Mouse (Mus musculus): ENCODE measurements around the gene Arglu1. TPM values are rescaled to one million over a fixed set of nuclear protein-coding genes. Genes with fewer than 3 reads are reported as not detected.

The Arglu1 gene
- polyA plus RNA-seq, 1 experiment from 2014 or later = 105 TPM

DNA sequence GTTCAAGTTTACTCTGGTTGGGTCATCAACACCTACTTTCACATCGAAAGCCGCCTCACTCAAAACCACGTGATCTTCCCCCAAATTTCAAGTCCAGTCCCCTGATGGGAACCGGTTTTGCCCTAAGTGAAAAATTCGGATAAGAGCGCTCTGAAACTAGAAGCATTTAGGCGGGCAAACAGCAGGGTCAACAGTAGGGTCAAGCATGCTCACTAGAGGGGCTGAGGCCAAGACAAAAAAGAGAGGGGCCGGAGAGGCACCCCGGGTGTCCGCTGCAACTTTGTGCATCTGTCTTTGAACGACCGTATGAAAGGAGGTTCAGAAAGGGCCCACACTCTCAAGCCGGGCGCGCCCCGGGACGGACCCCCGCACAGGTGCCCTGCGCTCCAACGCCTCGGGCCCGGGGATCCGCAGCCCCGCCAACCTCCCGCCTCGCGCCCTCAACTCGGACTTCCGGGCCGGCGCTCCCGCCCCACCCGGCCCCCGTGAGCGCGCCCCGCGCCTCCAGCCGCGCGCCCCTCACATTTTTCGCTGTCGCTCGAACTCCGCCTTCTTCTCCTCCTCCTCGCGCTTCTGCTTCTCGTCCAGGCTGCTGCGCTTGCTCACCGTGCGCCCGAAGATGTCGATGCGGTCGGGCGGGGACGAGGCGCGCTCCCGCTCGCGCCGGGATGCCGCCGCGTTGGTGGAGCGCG, 721 bp downstream of the Arglu1 start:
- Histone ChIP-seq H3K27me3 (ENCODE audit: insufficient read depth, low read length) (no peaks in the 10 kb centered on the region), H3K9me3 (ENCODE audit: low read length) (no peaks in the 10 kb centered on the region), H3K4me3 (ENCODE audit: low read length) (peak overlapping the region; percentile 80), H3K4me2 (replicated peaks; ENCODE audit: low read depth, low read length) (peak overlapping the region; percentile 84), H3K4me1 (ENCODE audit: insufficient read depth, low read length) (peaks cover 34% of the 10 kb centered on the region), H3K9ac (replicated peaks; ENCODE audit: low read length) (peak overlapping the region; percentile 99), H3K27ac (ENCODE audit: low read length) (peak overlapping the region; percentile 94), H3K36me3 (ENCODE audit: insufficient read depth, low read length) (no peaks in the 10 kb centered on the region)
- ATAC-seq (ENCODE audit: low FRiP score, low TSS enrichment) = peak; percentile 81
- WGBS = under 1% methylated on average over 67 of the region's 68 CpGs

DNA sequence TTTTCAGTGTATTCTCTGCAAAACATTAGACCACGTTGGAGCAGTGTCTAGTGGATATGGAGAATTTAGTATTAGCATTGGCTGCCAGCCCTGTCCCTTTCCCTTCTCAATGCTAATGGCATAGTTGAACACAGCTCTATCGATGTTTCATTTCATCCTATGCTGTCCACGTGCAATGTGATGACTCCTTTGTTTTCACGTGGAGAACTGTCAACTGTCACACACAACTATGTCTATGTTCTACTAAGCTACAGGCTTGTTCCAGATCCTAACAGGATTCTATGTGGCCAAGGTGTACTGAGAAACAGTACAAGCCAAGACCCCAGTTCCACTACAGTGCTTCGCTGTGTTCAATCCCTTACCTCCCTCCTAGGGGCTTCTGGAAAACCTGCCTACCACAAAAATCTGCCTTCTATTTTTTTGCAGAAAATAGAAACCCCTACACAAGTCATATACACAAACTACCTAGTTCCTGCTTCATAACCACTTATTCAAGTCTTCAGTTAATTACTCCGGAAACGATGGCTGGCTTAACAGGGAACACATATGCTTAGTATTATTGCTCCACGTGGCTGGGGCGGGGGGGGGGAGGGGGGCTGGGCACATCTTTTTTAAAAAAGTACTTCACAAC, 1.4 kb downstream of the Arglu1 start:
- Histone ChIP-seq H3K27ac (ENCODE audit: low read length) (no peak overlapping the region; the same call in 1 of the 2 replicates), H3K9ac (replicated peaks; ENCODE audit: low read length) (peak overlapping the region; percentile 99), H3K36me3 (ENCODE audit: insufficient read depth, low read length) (no peaks in the 10 kb centered on the region), H3K27me3 (ENCODE audit: insufficient read depth, low read length) (no peaks in the 10 kb centered on the region), H3K4me3 (ENCODE audit: low read length) (peak overlapping the region; percentile 80), H3K4me1 (ENCODE audit: insufficient read depth, low read length) (peaks cover 34% of the 10 kb centered on the region), H3K4me2 (replicated peaks; ENCODE audit: low read depth, low read length) (peak overlapping the region; percentile 84), H3K9me3 (ENCODE audit: low read length) (no peaks in the 10 kb centered on the region)
- ATAC-seq (ENCODE audit: low FRiP score, low TSS enrichment) = peak; percentile 1; the same call in 1 of the 2 replicates
- WGBS = 9% methylated on average over 9 of the region's 9 CpGs

DNA sequence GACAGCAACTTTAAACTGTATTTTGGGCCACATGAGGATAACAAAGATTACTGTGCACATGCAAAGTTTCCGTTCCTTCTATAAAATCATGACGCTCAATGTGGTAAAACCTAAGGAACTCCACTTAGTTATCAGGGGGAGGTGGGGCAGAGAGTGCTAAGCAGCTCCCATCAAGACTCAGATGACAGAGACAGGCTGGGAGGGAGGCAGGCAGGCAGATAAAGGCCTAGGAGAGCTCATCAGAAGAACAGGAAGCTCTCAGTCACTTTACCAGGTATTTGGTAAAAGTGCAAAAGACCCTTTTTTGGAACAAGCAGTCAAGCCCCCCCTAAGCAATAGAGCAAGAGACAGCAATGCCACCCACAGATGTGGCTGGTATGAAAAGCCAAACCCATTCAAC, 4.8 kb downstream of the Arglu1 start:
- Histone ChIP-seq H3K27ac (ENCODE audit: low read length) (no peak overlapping the region), H3K4me2 (replicated peaks; ENCODE audit: low read depth, low read length) (no peak overlapping the region), H3K36me3 (ENCODE audit: insufficient read depth, low read length) (peaks cover 22% of the 10 kb centered on the region), H3K9me3 (ENCODE audit: low read length) (no peaks in the 10 kb centered on the region), H3K27me3 (ENCODE audit: insufficient read depth, low read length) (no peaks in the 10 kb centered on the region), H3K9ac (replicated peaks; ENCODE audit: low read length) (no peak overlapping the region), H3K4me1 (ENCODE audit: insufficient read depth, low read length) (peaks cover 32% of the 10 kb centered on the region), H3K4me3 (ENCODE audit: low read length) (no peak overlapping the region)
- ATAC-seq (ENCODE audit: low FRiP score, low TSS enrichment) = no peak
- 78% methylated on average over 2 of the region's 2 CpGs for WGBS

DNA sequence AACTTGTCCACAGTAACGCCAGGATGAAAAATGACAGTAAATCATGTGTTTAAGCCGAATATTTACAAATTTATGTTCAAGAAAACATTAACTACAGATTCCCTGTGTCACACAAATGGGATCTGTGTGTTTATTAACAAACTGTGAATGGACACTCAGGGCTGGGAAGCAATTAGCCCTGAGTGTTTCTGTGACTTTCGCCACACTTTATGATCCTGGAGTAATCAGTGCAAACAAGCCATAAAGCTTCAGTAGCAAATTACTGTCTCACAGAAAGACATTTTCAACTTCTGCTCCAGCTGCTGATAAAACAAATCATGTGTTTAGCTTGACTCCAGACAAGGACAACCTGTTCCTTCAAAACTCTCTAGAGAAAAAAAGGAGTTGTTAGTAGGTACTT, 7.6 kb downstream of the Arglu1 start:
- WGBS = 69% methylated on average over 3 of the region's 3 CpGs
- Histone ChIP-seq H3K4me1 (ENCODE audit: insufficient read depth, low read length) (peaks cover 17% of the 10 kb centered on the region), H3K27me3 (ENCODE audit: insufficient read depth, low read length) (no peaks in the 10 kb centered on the region), H3K9ac (replicated peaks; ENCODE audit: low read length) (no peak overlapping the region), H3K9me3 (ENCODE audit: low read length) (no peaks in the 10 kb centered on the region), H3K4me3 (ENCODE audit: low read length) (no peak overlapping the region), H3K36me3 (ENCODE audit: insufficient read depth, low read length) (peaks cover 38% of the 10 kb centered on the region), H3K27ac (ENCODE audit: low read length) (no peak overlapping the region), H3K4me2 (replicated peaks; ENCODE audit: low read depth, low read length) (no peak overlapping the region)
- ATAC-seq (ENCODE audit: low FRiP score, low TSS enrichment) = no peak

DNA sequence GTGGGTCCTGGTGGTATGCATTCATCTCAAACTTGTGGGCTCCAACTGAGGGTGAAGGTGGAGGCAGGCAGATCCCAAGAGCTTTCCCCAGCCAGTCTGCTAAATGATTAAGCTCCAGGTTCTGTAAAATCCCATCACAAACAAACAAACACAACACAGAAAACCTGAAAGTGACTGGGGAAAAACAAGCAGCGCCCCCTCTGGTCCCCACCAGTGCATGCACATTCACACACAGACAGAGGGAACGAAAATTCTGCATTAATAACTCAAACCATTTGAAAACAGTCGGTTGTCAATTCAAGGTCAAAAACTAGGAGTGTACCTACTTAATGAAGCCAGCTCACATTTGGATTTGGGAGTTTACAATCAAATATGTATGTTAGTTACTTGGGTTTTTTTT, 12.1 kb downstream of the Arglu1 start:
- Histone ChIP-seq H3K9me3 (ENCODE audit: low read length) (no peaks in the 10 kb centered on the region), H3K27ac (ENCODE audit: low read length) (no peak overlapping the region), H3K4me2 (replicated peaks; ENCODE audit: low read depth, low read length) (no peak overlapping the region), H3K36me3 (ENCODE audit: insufficient read depth, low read length) (peaks cover 52% of the 10 kb centered on the region), H3K4me3 (ENCODE audit: low read length) (no peak overlapping the region), H3K27me3 (ENCODE audit: insufficient read depth, low read length) (no peaks in the 10 kb centered on the region), H3K9ac (replicated peaks; ENCODE audit: low read length) (no peak overlapping the region), H3K4me1 (ENCODE audit: insufficient read depth, low read length) (no peaks in the 10 kb centered on the region; the same call in 1 of the 2 replicates)
- 81% methylated on average over 3 of the region's 3 CpGs for WGBS
- ATAC-seq (ENCODE audit: low FRiP score, low TSS enrichment) = no peak

DNA sequence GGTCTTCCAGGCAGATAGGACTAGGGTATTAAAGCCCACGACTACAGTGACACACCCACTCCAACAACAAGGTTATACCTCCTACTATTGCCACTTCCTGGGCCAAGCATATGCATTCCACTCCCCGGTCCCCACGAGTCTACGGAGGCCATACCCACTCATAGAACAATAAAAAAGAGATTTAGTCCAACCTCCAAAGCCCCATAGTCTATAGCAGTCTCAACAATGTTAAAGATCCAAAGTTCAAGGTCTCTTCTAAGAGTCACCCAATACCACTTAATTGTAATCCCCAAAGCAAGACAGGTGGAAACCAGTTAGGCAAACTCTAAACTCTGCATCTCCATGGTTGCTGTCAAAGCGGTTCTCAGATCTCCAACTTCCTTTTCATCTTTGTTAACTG, 15.5 kb downstream of the Arglu1 start:
- no peak overlapping the region for H3K27ac ChIP-seq (ENCODE audit: low read length)
- ATAC-seq (ENCODE audit: low FRiP score, low TSS enrichment) = no peak
- peaks cover 43% of the 10 kb centered on the region for H3K36me3 ChIP-seq (ENCODE audit: insufficient read depth, low read length)
- H3K4me1 ChIP-seq (ENCODE audit: insufficient read depth, low read length) = no peaks in the 10 kb centered on the region
- WGBS = 83% methylated on average over 5 of the region's 5 CpGs
- no peak overlapping the region for H3K4me3 ChIP-seq (ENCODE audit: low read length)
- H3K4me2 ChIP-seq (replicated peaks; ENCODE audit: low read depth, low read length) = no peak overlapping the region
- no peaks in the 10 kb centered on the region for H3K27me3 ChIP-seq (ENCODE audit: insufficient read depth, low read length)
- H3K9ac ChIP-seq (replicated peaks; ENCODE audit: low read length) = no peak overlapping the region
- no peaks in the 10 kb centered on the region for H3K9me3 ChIP-seq (ENCODE audit: low read length)

DNA sequence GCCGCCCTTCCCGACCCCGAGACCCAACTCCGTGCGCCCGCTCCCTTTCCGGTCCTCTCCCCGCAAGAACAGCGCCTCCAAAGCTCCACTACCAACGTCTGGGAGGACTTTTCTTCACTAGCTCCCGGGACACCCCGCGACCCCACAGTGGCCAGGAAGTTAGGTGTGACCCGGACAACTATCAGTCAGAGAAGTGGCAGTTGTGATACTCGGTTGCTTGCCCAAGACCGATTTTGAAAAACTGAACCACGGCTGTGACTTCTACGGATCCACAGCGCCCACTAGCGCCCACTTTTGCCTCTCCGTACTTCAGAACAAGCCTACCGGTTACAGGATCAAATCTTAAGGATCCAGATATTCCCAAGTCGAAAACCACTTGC, 28.6 kb downstream of the Arglu1 start:
- Histone ChIP-seq H3K27ac (ENCODE audit: low read length) (peak overlapping the region; percentile 89), H3K4me1 (ENCODE audit: insufficient read depth, low read length) (peaks cover 12% of the 10 kb centered on the region; the same call in 1 of the 2 replicates), H3K27me3 (ENCODE audit: insufficient read depth, low read length) (no peaks in the 10 kb centered on the region), H3K9ac (replicated peaks; ENCODE audit: low read length) (peak overlapping the region; percentile 92), H3K9me3 (ENCODE audit: low read length) (no peaks in the 10 kb centered on the region), H3K4me3 (ENCODE audit: low read length) (peak overlapping the region; percentile 88), H3K4me2 (replicated peaks; ENCODE audit: low read depth, low read length) (peak overlapping the region; percentile 91), H3K36me3 (ENCODE audit: insufficient read depth, low read length) (peaks cover 14% of the 10 kb centered on the region)
- peak; percentile 0; the same call in 1 of the 2 replicates for ATAC-seq (ENCODE audit: low FRiP score, low TSS enrichment)
- under 1% methylated on average over 23 of the region's 23 CpGs for WGBS

DNA sequence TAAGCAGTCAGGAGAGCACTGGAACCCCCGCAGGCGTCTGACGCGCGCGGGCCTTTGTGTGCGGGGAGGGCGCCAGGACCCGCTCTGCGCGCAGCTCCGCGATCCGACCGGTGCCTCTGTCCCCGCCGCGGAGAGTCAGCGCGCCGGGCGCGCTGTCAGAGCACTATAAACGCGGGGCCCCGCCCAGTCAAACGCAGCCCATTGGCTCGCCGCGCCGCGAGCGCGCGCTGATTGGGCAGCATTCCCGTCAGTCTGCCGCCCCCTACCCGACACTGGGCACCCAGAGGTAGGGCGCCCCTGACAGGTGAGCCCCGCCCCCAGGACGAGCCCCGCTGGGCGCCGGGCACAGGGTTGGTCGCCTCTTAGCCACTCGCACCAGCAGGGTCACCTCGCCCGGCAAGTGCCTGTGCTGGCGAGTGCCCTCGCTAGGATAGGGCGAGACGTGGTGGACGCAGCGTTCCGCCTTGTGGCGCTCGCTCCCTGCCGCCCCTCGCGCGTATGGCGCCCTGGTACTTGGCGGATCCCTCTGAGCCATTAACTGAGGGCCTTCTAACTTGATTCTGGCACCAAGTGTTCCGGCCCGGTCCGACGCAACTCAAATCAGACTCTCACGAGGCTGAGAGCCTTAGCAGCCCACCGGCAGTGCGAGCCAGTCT, 29.1 kb downstream of the Arglu1 start, which contains the start of gene Efnb2:
Efnb2 (minus strand) TSS at position 140 of the 656 bp plus-strand sequence.
- under 1% methylated on average over 65 of the region's 70 CpGs for WGBS
- H3K9ac ChIP-seq (replicated peaks; ENCODE audit: low read length) = peak within 1 kb of the TSS; percentile 92
- no peaks in the 10 kb centered on the region for H3K9me3 ChIP-seq (ENCODE audit: low read length)
- peaks cover 12% of the 10 kb centered on the region; the same call in 1 of the 2 replicates for H3K4me1 ChIP-seq (ENCODE audit: insufficient read depth, low read length)
- peaks cover 11% of the 10 kb centered on the region; the same call in 1 of the 2 replicates for H3K36me3 ChIP-seq (ENCODE audit: insufficient read depth, low read length)
- no peaks in the 10 kb centered on the region for H3K27me3 ChIP-seq (ENCODE audit: insufficient read depth, low read length)
- ATAC-seq (ENCODE audit: low FRiP score, low TSS enrichment) = peak; percentile 96
- H3K4me2 ChIP-seq (replicated peaks; ENCODE audit: low read depth, low read length) = peak within 1 kb of the TSS; percentile 91
- H3K4me3 ChIP-seq (ENCODE audit: low read length) = peak within 1 kb of the TSS; percentile 88
- peak within 1 kb of the TSS; percentile 89 for H3K27ac ChIP-seq (ENCODE audit: low read length)

DNA sequence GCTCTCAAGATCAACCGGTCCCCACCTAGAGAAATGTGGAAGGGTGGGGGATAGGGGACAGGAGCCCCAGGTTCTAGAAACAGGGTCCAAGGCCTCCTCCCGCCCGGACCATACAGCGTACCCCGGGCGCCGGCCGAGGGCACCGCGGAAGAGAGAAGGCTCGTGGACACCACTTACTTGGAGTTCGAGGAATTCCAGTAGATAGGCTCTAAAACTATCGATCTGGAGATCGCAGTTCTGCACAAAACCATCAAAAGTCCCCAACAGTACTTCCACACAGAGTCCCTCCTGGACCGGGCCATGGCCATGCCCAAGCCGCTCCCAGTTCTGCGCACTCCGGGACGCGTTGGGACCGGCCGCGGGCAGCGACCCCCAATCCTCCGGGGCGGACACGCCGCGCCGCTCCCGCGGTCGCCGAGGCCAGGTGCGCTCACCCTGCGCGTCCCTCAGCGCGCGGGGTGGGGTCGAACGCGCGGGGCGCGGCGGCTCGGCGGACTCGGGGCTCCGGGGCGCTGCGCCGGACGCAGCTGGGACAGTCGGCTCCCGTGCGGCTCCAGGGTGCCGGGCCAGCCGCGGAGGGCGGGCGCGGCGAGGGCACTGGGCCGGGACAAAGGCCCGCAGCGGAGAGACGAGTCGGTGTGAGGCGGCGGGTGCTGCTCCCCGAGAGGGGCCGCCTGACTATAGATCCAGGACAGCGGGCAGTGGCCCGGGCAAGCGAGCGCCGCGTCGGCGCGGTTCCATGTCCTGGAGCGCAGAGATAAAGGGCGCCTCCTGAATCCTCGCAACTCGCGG, 29.8 kb downstream of the Arglu1 start:
- H3K4me2 ChIP-seq (replicated peaks; ENCODE audit: low read depth, low read length) = peak overlapping the region; percentile 91
- H3K4me3 ChIP-seq (ENCODE audit: low read length) = peak overlapping the region; percentile 88
- no peaks in the 10 kb centered on the region for H3K9me3 ChIP-seq (ENCODE audit: low read length)
- H3K4me1 ChIP-seq (ENCODE audit: insufficient read depth, low read length) = peaks cover 12% of the 10 kb centered on the region; the same call in 1 of the 2 replicates
- peak; percentile 59 for ATAC-seq (ENCODE audit: low FRiP score, low TSS enrichment)
- WGBS = under 1% methylated on average over 88 of the region's 88 CpGs
- H3K36me3 ChIP-seq (ENCODE audit: insufficient read depth, low read length) = peaks cover 7% of the 10 kb centered on the region; the same call in 1 of the 2 replicates
- H3K9ac ChIP-seq (replicated peaks; ENCODE audit: low read length) = peak overlapping the region; percentile 92
- H3K27ac ChIP-seq (ENCODE audit: low read length) = peak overlapping the region; percentile 85
- no peaks in the 10 kb centered on the region for H3K27me3 ChIP-seq (ENCODE audit: insufficient read depth, low read length)

Data from kidney, embryonic 16.5 days (tissue).